Mouse (Mus musculus): ENCODE data around the gene Pou2f1. TPM values are rescaled to one million over a fixed set of nuclear protein-coding genes. Genes with fewer than 3 reads are reported as not detected.

Pou2f1 gene
- polyA plus RNA-seq, 1 experiment from 2014 or later: 4.9 TPM

GRCm38 (mm10) chr1:166008634-166009350, 6.3 kb upstream of the Pou2f1 start:
- Histone ChIP-seq H3K27ac (ENCODE audit: low read length) (no peak overlapping the region), H3K4me3 (ENCODE audit: low read depth, low read length) (no peak overlapping the region), H3K27me3 (ENCODE audit: control insufficient read depth, insufficient read depth, low read depth, low read length) (no peaks in the 10 kb centered on the region), H3K4me2 (ENCODE audit: low read depth, low read length) (no peak overlapping the region), H3K4me1 (ENCODE audit: control insufficient read depth, low read depth, low read length) (no peaks in the 10 kb centered on the region; the same call in 1 of the 2 replicates), H3K36me3 (ENCODE audit: control insufficient read depth, insufficient read depth) (no peaks in the 10 kb centered on the region), H3K9me3 (replicated peaks; ENCODE audit: control insufficient read depth, low read length) (no peaks in the 10 kb centered on the region), H3K9ac (ENCODE audit: low read depth, low read length) (no peak overlapping the region)
- ATAC-seq (ENCODE audit: low read depth): no peak
- 61% methylated on average over 5 of the region's 5 CpGs for WGBS (ENCODE audit: insufficient replicate concordance)

DNA sequence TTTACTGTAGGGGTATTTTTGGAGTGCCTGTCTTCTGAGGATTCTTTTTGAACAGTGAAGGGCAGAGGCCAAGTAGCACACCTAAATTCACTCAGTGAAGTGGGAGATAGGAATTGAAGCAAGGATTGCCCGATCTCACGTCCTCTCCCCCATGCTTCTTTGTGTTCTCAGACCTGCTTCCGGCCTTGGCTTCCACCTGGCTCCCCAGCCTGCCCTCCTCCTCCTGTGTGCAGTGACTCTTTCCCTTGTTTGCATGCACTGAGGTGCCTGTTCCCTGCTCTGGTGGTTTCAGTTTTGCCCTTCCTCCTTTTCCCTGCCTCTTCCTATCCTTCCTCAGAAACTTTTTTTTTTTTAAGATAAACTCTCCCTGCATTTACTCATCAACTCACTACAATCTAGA, 4.5 kb upstream of the Pou2f1 start:
- Histone ChIP-seq H3K4me1 (ENCODE audit: control insufficient read depth, low read depth, low read length) (no peaks in the 10 kb centered on the region; the same call in 1 of the 2 replicates), H3K4me3 (ENCODE audit: low read depth, low read length) (no peak overlapping the region), H3K9me3 (replicated peaks; ENCODE audit: control insufficient read depth, low read length) (no peaks in the 10 kb centered on the region), H3K36me3 (ENCODE audit: control insufficient read depth, insufficient read depth) (no peaks in the 10 kb centered on the region), H3K4me2 (ENCODE audit: low read depth, low read length) (no peak overlapping the region), H3K27ac (ENCODE audit: low read length) (no peak overlapping the region), H3K9ac (ENCODE audit: low read depth, low read length) (no peak overlapping the region), H3K27me3 (ENCODE audit: control insufficient read depth, insufficient read depth, low read depth, low read length) (no peaks in the 10 kb centered on the region)
- no peak for ATAC-seq (ENCODE audit: low read depth)
- WGBS (ENCODE audit: insufficient replicate concordance): 27% methylated on average over 3 of the region's 3 CpGs

DNA sequence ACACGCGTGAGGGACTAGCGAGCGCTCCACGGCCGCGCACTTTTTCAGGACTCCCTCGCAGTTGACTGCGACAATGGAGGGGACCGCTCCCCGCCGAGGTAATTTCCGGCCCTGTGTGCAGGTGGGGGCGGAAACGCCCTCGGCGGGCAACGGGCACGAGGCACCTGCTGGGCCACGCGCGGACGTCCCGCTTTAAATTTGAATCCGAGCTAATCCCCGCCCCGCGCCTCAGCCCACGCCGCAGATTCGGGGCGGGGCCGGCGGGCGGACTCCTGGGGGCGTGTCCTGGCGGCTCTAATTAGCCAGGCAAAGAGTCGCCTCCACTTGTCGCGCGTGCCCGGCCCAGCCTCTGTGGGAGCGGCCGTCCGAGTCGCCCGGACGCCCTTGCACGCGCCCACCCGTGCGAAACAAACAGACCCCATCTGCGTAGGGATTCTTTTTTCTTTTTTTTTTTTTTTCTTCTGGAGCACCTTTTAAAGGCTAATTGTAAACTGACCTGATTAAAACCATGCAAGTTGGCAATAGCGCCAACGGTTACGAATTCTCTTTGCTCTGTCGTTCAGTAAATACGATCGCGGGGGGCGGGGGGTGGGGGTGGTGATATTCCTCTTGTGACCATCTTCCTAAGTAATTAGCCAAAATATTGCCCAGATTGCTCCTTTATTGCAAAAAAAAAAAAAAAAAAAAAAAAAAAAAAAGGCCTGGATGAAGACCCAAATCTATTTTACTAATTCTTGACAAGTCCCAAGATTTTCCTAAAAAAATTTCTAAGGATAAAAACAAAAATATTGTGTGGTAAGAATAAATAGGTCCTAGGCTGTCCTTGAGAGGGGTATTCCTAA, 924 bp upstream of the Pou2f1 start:
- Histone ChIP-seq H3K27ac (ENCODE audit: low read length) (peak overlapping the region; percentile 94), H3K4me2 (ENCODE audit: low read depth, low read length) (peak overlapping the region; percentile 100), H3K36me3 (ENCODE audit: control insufficient read depth, insufficient read depth) (no peaks in the 10 kb centered on the region), H3K9me3 (replicated peaks; ENCODE audit: control insufficient read depth, low read length) (no peaks in the 10 kb centered on the region), H3K4me1 (ENCODE audit: control insufficient read depth, low read depth, low read length) (peaks cover 12% of the 10 kb centered on the region), H3K9ac (ENCODE audit: low read depth, low read length) (peak overlapping the region; percentile 77), H3K4me3 (ENCODE audit: low read depth, low read length) (peak overlapping the region; percentile 96), H3K27me3 (ENCODE audit: control insufficient read depth, insufficient read depth, low read depth, low read length) (no peaks in the 10 kb centered on the region)
- under 1% methylated on average over 61 of the region's 61 CpGs for WGBS (ENCODE audit: insufficient replicate concordance)
- ATAC-seq (ENCODE audit: low read depth): peak; percentile 74

GRCm38 (mm10) chr1:166001904-166002489, 481 bp downstream of the Pou2f1 start:
- Histone ChIP-seq H3K4me1 (ENCODE audit: control insufficient read depth, low read depth, low read length) (peaks cover 17% of the 10 kb centered on the region), H3K9ac (ENCODE audit: low read depth, low read length) (peak overlapping the region; percentile 96), H3K4me3 (ENCODE audit: low read depth, low read length) (peak overlapping the region; percentile 96), H3K4me2 (ENCODE audit: low read depth, low read length) (peak overlapping the region; percentile 99), H3K27me3 (ENCODE audit: control insufficient read depth, insufficient read depth, low read depth, low read length) (no peaks in the 10 kb centered on the region), H3K9me3 (replicated peaks; ENCODE audit: control insufficient read depth, low read length) (no peaks in the 10 kb centered on the region), H3K27ac (ENCODE audit: low read length) (peak overlapping the region; percentile 92), H3K36me3 (ENCODE audit: control insufficient read depth, insufficient read depth) (no peaks in the 10 kb centered on the region)
- under 1% methylated on average over 52 of the region's 70 CpGs for WGBS (ENCODE audit: insufficient replicate concordance)
- ATAC-seq (ENCODE audit: low read depth): peak; percentile 28

- H3K4me3 ChIP-seq (ENCODE audit: low read depth, low read length): peak overlapping the region; percentile 96
- ATAC-seq (ENCODE audit: low read depth): no peak
Observed at GRCm38 (mm10) chr1:166001121-166001903, 1.2 kb downstream of the Pou2f1 start.

DNA sequence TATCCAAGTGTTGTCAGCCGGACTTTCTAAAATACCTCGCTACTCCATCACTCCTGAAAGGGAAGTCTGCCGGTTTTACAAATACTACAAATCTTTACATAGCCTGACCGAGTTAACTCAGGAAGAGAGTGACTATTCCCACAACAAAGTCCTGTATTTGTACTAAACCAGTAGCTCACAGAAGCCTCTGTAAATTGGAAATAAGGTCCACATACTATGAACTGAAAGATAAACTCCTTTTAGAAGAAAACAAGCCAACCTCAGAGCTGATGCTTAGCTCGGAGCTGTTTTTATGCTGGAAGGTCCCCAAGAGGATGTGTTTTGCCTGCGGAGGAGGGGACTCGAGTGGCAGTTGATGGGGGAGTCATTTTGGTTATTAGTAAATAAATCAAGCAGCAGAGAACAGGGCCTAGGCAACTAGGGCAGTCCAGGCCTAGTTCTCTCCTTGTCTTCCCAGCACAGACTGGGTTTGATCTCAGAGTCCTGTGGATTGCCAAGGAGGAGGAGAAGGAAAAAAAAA, 1.8 kb downstream of the Pou2f1 start:
- H3K27ac ChIP-seq (ENCODE audit: low read length): peak overlapping the region; percentile 92
- no peaks in the 10 kb centered on the region for H3K9me3 ChIP-seq (replicated peaks; ENCODE audit: control insufficient read depth, low read length)
- H3K27me3 ChIP-seq (ENCODE audit: control insufficient read depth, insufficient read depth, low read depth, low read length): no peaks in the 10 kb centered on the region
- peak overlapping the region; percentile 96 for H3K4me3 ChIP-seq (ENCODE audit: low read depth, low read length)
- peak overlapping the region; percentile 96 for H3K9ac ChIP-seq (ENCODE audit: low read depth, low read length)
- H3K4me2 ChIP-seq (ENCODE audit: low read depth, low read length): peak overlapping the region; percentile 99
- no peaks in the 10 kb centered on the region for H3K36me3 ChIP-seq (ENCODE audit: control insufficient read depth, insufficient read depth)
- no peak for ATAC-seq (ENCODE audit: low read depth)
- H3K4me1 ChIP-seq (ENCODE audit: control insufficient read depth, low read depth, low read length): peaks cover 17% of the 10 kb centered on the region
- 37% methylated on average over 7 of the region's 7 CpGs for WGBS (ENCODE audit: insufficient replicate concordance)

More at GRCm38 (mm10) chr1:166001121-166001903, 1.2 kb downstream of the Pou2f1 start:
- under 1% methylated on average over 48 of the region's 48 CpGs for WGBS (ENCODE audit: insufficient replicate concordance)
- Histone ChIP-seq H3K27me3 (ENCODE audit: control insufficient read depth, insufficient read depth, low read depth, low read length) (no peaks in the 10 kb centered on the region), H3K9ac (ENCODE audit: low read depth, low read length) (peak overlapping the region; percentile 96), H3K4me1 (ENCODE audit: control insufficient read depth, low read depth, low read length) (peaks cover 17% of the 10 kb centered on the region), H3K27ac (ENCODE audit: low read length) (peak overlapping the region; percentile 92), H3K4me2 (ENCODE audit: low read depth, low read length) (peak overlapping the region; percentile 99), H3K9me3 (replicated peaks; ENCODE audit: control insufficient read depth, low read length) (no peaks in the 10 kb centered on the region), H3K36me3 (ENCODE audit: control insufficient read depth, insufficient read depth) (no peaks in the 10 kb centered on the region)

GRCm38 (mm10) chr1:165999709-166000108, 2.8 kb downstream of the Pou2f1 start:
- Histone ChIP-seq H3K4me3 (ENCODE audit: low read depth, low read length) (no peak overlapping the region), H3K27ac (ENCODE audit: low read length) (no peak overlapping the region), H3K36me3 (ENCODE audit: control insufficient read depth, insufficient read depth) (no peaks in the 10 kb centered on the region), H3K4me2 (ENCODE audit: low read depth, low read length) (no peak overlapping the region), H3K27me3 (ENCODE audit: control insufficient read depth, insufficient read depth, low read depth, low read length) (no peaks in the 10 kb centered on the region), H3K9me3 (replicated peaks; ENCODE audit: control insufficient read depth, low read length) (no peaks in the 10 kb centered on the region), H3K4me1 (ENCODE audit: control insufficient read depth, low read depth, low read length) (peaks cover 17% of the 10 kb centered on the region), H3K9ac (ENCODE audit: low read depth, low read length) (no peak overlapping the region)
- 68% methylated on average over 1 of the region's 1 CpGs for WGBS (ENCODE audit: insufficient replicate concordance)
- ATAC-seq (ENCODE audit: low read depth): no peak

- no peaks in the 10 kb centered on the region for H3K27me3 ChIP-seq (ENCODE audit: control insufficient read depth, insufficient read depth, low read depth, low read length)
- H3K4me1 ChIP-seq (ENCODE audit: control insufficient read depth, low read depth, low read length): peaks cover 23% of the 10 kb centered on the region
- no peak overlapping the region for H3K4me3 ChIP-seq (ENCODE audit: low read depth, low read length)
- no peak overlapping the region for H3K4me2 ChIP-seq (ENCODE audit: low read depth, low read length)
- WGBS (ENCODE audit: insufficient replicate concordance): 90% methylated on average over 7 of the region's 7 CpGs
- H3K36me3 ChIP-seq (ENCODE audit: control insufficient read depth, insufficient read depth): no peaks in the 10 kb centered on the region
- no peak for ATAC-seq (ENCODE audit: low read depth)
- no peaks in the 10 kb centered on the region for H3K9me3 ChIP-seq (replicated peaks; ENCODE audit: control insufficient read depth, low read length)
- no peak overlapping the region for H3K9ac ChIP-seq (ENCODE audit: low read depth, low read length)
- H3K27ac ChIP-seq (ENCODE audit: low read length): no peak overlapping the region
Observed at GRCm38 (mm10) chr1:165995661-165996055, 6.8 kb downstream of the Pou2f1 start.
